Mouse (Mus musculus): Measurements from ENCODE around the gene Abhd18.
"Not testable (repeated sequence)": the region's sequence is repeated elsewhere in the genome, so short reads cannot be mapped to it uniquely, and the experiment has no call there.

Abhd18 gene

GRCm38 (mm10) chr3:40846957-40847017 lies at the start of gene Abhd18:
Gene Abhd18, plus strand, starts transcription at chr3:40846970.
- in situ Hi-C loops (cut with MboI; ENCODE audit: low pct_unique_long_range_greater_than_20kb in 1 of 2, low sequenced_read_pairs in 2 of 2, unreplicated experiment in 1 of 2), result not testable (repeated sequence)

GRCm38 (mm10) chr3:40798054-40798453 lies 48.7 kb upstream of the Abhd18 start:
- in situ Hi-C loops (cut with MboI; ENCODE audit: low pct_unique_long_range_greater_than_20kb in 1 of 2, low sequenced_read_pairs in 2 of 2, unreplicated experiment in 1 of 2), result no loop called here

- in situ Hi-C loops (cut with MboI; ENCODE audit: low pct_unique_long_range_greater_than_20kb in 1 of 2, low sequenced_read_pairs in 2 of 2, unreplicated experiment in 1 of 2), result no loop called here
Observed at GRCm38 (mm10) chr3:40798500-40798899, 48.3 kb upstream of the Abhd18 start.

GRCm38 (mm10) chr3:40799530-40800372 lies 47.0 kb upstream of the Abhd18 start, which contains the start of gene Plk4:
Gene Plk4, plus strand, starts transcription at chr3:40800019.
- in situ Hi-C loops (cut with MboI; ENCODE audit: low pct_unique_long_range_greater_than_20kb in 1 of 2, low sequenced_read_pairs in 2 of 2, unreplicated experiment in 1 of 2), result no loop called here

- in situ Hi-C loops (cut with MboI; ENCODE audit: low pct_unique_long_range_greater_than_20kb in 1 of 2, low sequenced_read_pairs in 2 of 2, unreplicated experiment in 1 of 2), result no loop called here
Observed at GRCm38 (mm10) chr3:40800373-40800823, 46.4 kb upstream of the Abhd18 start.

- in situ Hi-C loops (cut with MboI; ENCODE audit: low pct_unique_long_range_greater_than_20kb in 1 of 2, low sequenced_read_pairs in 2 of 2, unreplicated experiment in 1 of 2), result no loop called here
Observed at GRCm38 (mm10) chr3:40806871-40807270, 39.9 kb upstream of the Abhd18 start.

- in situ Hi-C loops (cut with MboI; ENCODE audit: low pct_unique_long_range_greater_than_20kb in 1 of 2, low sequenced_read_pairs in 2 of 2, unreplicated experiment in 1 of 2), result no loop called here
Observed at GRCm38 (mm10) chr3:40808686-40809085, 38.1 kb upstream of the Abhd18 start.

GRCm38 (mm10) chr3:40809894-40810293 lies 36.9 kb upstream of the Abhd18 start:
- in situ Hi-C loops (cut with MboI; ENCODE audit: low pct_unique_long_range_greater_than_20kb in 1 of 2, low sequenced_read_pairs in 2 of 2, unreplicated experiment in 1 of 2), result no loop called here

GRCm38 (mm10) chr3:40813275-40813674 lies 33.5 kb upstream of the Abhd18 start:
- in situ Hi-C loops (cut with MboI; ENCODE audit: low pct_unique_long_range_greater_than_20kb in 1 of 2, low sequenced_read_pairs in 2 of 2, unreplicated experiment in 1 of 2), result no loop called here

GRCm38 (mm10) chr3:40845521-40845920 lies 1.2 kb upstream of the Abhd18 start:
- in situ Hi-C loops (cut with MboI; ENCODE audit: low pct_unique_long_range_greater_than_20kb in 1 of 2, low sequenced_read_pairs in 2 of 2, unreplicated experiment in 1 of 2), result not testable (repeated sequence)

- in situ Hi-C loops (cut with MboI; ENCODE audit: low pct_unique_long_range_greater_than_20kb in 1 of 2, low sequenced_read_pairs in 2 of 2, unreplicated experiment in 1 of 2), result not testable (repeated sequence)
Observed at GRCm38 (mm10) chr3:40846473-40846956, 255 bp upstream of the Abhd18 start, which contains the start of gene Mfsd8. Gene Mfsd8, minus strand, starts transcription at chr3:40846886.

GRCm38 (mm10) chr3:40847018-40847417 lies 248 bp downstream of the Abhd18 start:
- in situ Hi-C loops (cut with MboI; ENCODE audit: low pct_unique_long_range_greater_than_20kb in 1 of 2, low sequenced_read_pairs in 2 of 2, unreplicated experiment in 1 of 2), result not testable (repeated sequence)

- in situ Hi-C loops (cut with MboI; ENCODE audit: low pct_unique_long_range_greater_than_20kb in 1 of 2, low sequenced_read_pairs in 2 of 2, unreplicated experiment in 1 of 2), result not testable (repeated sequence)
Observed at GRCm38 (mm10) chr3:40847936-40848335, 1.2 kb downstream of the Abhd18 start.

GRCm38 (mm10) chr3:40853123-40853738 lies 6.5 kb downstream of the Abhd18 start:
- in situ Hi-C loops (cut with MboI; ENCODE audit: low pct_unique_long_range_greater_than_20kb in 1 of 2, low sequenced_read_pairs in 2 of 2, unreplicated experiment in 1 of 2), result not testable (repeated sequence)

GRCm38 (mm10) chr3:40893816-40894258 lies 47.1 kb downstream of the Abhd18 start:
- in situ Hi-C loops (cut with MboI; ENCODE audit: low pct_unique_long_range_greater_than_20kb in 1 of 2, low sequenced_read_pairs in 2 of 2, unreplicated experiment in 1 of 2), result not testable (repeated sequence)

GRCm38 (mm10) chr3:40894336-40894735 lies 47.6 kb downstream of the Abhd18 start:
- in situ Hi-C loops (cut with MboI; ENCODE audit: low pct_unique_long_range_greater_than_20kb in 1 of 2, low sequenced_read_pairs in 2 of 2, unreplicated experiment in 1 of 2), result not testable (repeated sequence)

- in situ Hi-C loops (cut with MboI; ENCODE audit: low pct_unique_long_range_greater_than_20kb in 1 of 2, low sequenced_read_pairs in 2 of 2, unreplicated experiment in 1 of 2), result not testable (repeated sequence)
Observed at GRCm38 (mm10) chr3:40902443-40902842, 55.7 kb downstream of the Abhd18 start, which contains the start of gene 1700034I23Rik. Gene 1700034I23Rik, minus strand, starts transcription at chr3:40902543.

GRCm38 (mm10) chr3:40938189-40938588 lies 91.4 kb downstream of the Abhd18 start:
- in situ Hi-C loops (cut with MboI; ENCODE audit: low pct_unique_long_range_greater_than_20kb in 1 of 2, low sequenced_read_pairs in 2 of 2, unreplicated experiment in 1 of 2), result no loop called here

GRCm38 (mm10) chr3:40938592-40938991 lies 91.8 kb downstream of the Abhd18 start:
- in situ Hi-C loops (cut with MboI; ENCODE audit: low pct_unique_long_range_greater_than_20kb in 1 of 2, low sequenced_read_pairs in 2 of 2, unreplicated experiment in 1 of 2), result no loop called here

- in situ Hi-C loops (cut with MboI; ENCODE audit: low pct_unique_long_range_greater_than_20kb in 1 of 2, low sequenced_read_pairs in 2 of 2, unreplicated experiment in 1 of 2), result no loop called here
Observed at GRCm38 (mm10) chr3:40939019-40939418, 92.2 kb downstream of the Abhd18 start.
